Mouse (Mus musculus) MEL (cell line): ENCODE measurements around the gene Fermt2.

Experiments used
- GATA1 ChIP-seq: IDR thresholded peaks from 2 replicates; pipeline ENCODE4 v1.6.1; 2011; ENCODE audit warnings: low read depth, low read length, improper control_type of control experiment
- HCFC1 ChIP-seq: IDR thresholded peaks from 2 replicates; pipeline ENCODE4 v1.6.1; 2012; ENCODE audit warnings: low read depth, mild to moderate bottlenecking, inconsistent platforms, low read length, improper control_type of control experiment, moderate library complexity
- KAT2A ChIP-seq: conservative IDR thresholded peaks from 2 replicates; pipeline ENCODE4 v1.6.1; 2012; ENCODE audit warnings: low read depth, low read length, improper control_type of control experiment, inconsistent platforms
- MAZ ChIP-seq: IDR thresholded peaks from 2 replicates; pipeline ENCODE4 v1.6.1; 2012; ENCODE audit warnings: low read depth, mild to moderate bottlenecking, inconsistent platforms, low read length, improper control_type of control experiment

DNA sequence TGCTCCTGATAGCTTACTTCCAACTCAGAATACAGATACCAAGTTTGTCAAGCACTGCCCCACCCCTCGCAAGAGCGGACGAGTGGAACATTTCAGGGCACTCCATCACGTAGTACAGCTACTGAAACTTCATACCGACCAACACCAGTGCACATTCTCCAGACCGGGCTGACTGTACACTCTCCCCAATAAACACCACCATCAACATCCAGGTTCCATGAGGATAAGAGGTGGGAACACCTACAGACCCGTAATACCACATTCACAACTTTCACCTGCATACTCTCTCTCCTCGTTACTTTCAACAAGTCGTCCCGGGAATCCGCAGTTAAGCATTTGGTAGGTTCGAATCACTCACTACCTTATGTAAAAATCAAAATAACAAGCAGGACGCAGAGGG lies 1.1 kb downstream of the Fermt2 start:
- TF ChIP-seq HCFC1 (no peak), GATA1 (no peak), MAZ (no peak), KAT2A (no peak)
